Mouse (Mus musculus): ENCODE measurements at regions not wholly inside any gene's neighbourhood (a gene's known extent, or its start where the extent isn't known, plus 50 kb on each side); places are given as distances from the start of the nearest gene placed in this dataset.

GRCm38 (mm10) chr14:76829161-76829510 lies 207.4 kb upstream of the Ccdc122 start:
- DNase-seq (ENCODE audit: extremely low spot score in 1 of 2, low spot score in 1 of 2): no peak

- no peak for DNase-seq (ENCODE audit: extremely low spot score in 1 of 2, low spot score in 1 of 2)
Measured at GRCm38 (mm10) chr14:76828453-76829160, 208.0 kb upstream of the Ccdc122 start.

GRCm38 (mm10) chr14:76824066-76824465 lies 212.5 kb upstream of the Ccdc122 start:
- no peak for DNase-seq (ENCODE audit: extremely low spot score in 1 of 2, low spot score in 1 of 2)

GRCm38 (mm10) chr14:76822766-76823325 lies 213.7 kb upstream of the Ccdc122 start:
- DNase-seq (ENCODE audit: extremely low spot score in 1 of 2, low spot score in 1 of 2): no peak

- DNase-seq (ENCODE audit: extremely low spot score in 1 of 2, low spot score in 1 of 2): no peak
Measured at GRCm38 (mm10) chr14:76821892-76822291, 214.7 kb upstream of the Ccdc122 start.

GRCm38 (mm10) chr14:76821484-76821883 lies 215.1 kb upstream of the Ccdc122 start:
- DNase-seq (ENCODE audit: extremely low spot score in 1 of 2, low spot score in 1 of 2): no peak

GRCm38 (mm10) chr14:76820989-76821388 lies 215.6 kb upstream of the Ccdc122 start:
- DNase-seq (ENCODE audit: extremely low spot score in 1 of 2, low spot score in 1 of 2): no peak

GRCm38 (mm10) chr14:76819690-76820089 lies 216.9 kb upstream of the Ccdc122 start:
- peak; percentile 45 to 62 for DNase-seq (ENCODE audit: extremely low spot score in 1 of 2, low spot score in 1 of 2)

- no peak for DNase-seq (ENCODE audit: extremely low spot score in 1 of 2, low spot score in 1 of 2)
Measured at GRCm38 (mm10) chr14:76818256-76819010, 218.1 kb upstream of the Ccdc122 start.

GRCm38 (mm10) chr14:76817189-76817772 lies 219.3 kb upstream of the Ccdc122 start:
- no peak for DNase-seq (ENCODE audit: extremely low spot score in 1 of 2, low spot score in 1 of 2)

GRCm38 (mm10) chr14:76816666-76817065 lies 219.9 kb upstream of the Ccdc122 start:
- no peak for DNase-seq (ENCODE audit: extremely low spot score in 1 of 2, low spot score in 1 of 2)

GRCm38 (mm10) chr14:76812155-76812875 lies 224.3 kb upstream of the Ccdc122 start:
- no peak for DNase-seq (ENCODE audit: extremely low spot score in 1 of 2, low spot score in 1 of 2)

GRCm38 (mm10) chr14:76810697-76811589 lies 225.6 kb upstream of the Ccdc122 start:
- no peak for DNase-seq (ENCODE audit: extremely low spot score in 1 of 2, low spot score in 1 of 2)

- DNase-seq (ENCODE audit: extremely low spot score in 1 of 2, low spot score in 1 of 2): no peak
Measured at GRCm38 (mm10) chr14:76810041-76810440, 226.5 kb upstream of the Ccdc122 start.

GRCm38 (mm10) chr14:76809411-76809810 lies 227.2 kb upstream of the Ccdc122 start:
- no peak for DNase-seq (ENCODE audit: extremely low spot score in 1 of 2, low spot score in 1 of 2)

GRCm38 (mm10) chr14:76805151-76805785 lies 231.3 kb upstream of the Ccdc122 start:
- no peak for DNase-seq (ENCODE audit: extremely low spot score in 1 of 2, low spot score in 1 of 2)

GRCm38 (mm10) chr14:76804447-76805150 lies 232.0 kb upstream of the Ccdc122 start:
- DNase-seq (ENCODE audit: extremely low spot score in 1 of 2, low spot score in 1 of 2): no peak

GRCm38 (mm10) chr14:76800181-76800580 lies 236.4 kb upstream of the Ccdc122 start:
- no peak for DNase-seq (ENCODE audit: extremely low spot score in 1 of 2, low spot score in 1 of 2)

- no peak for DNase-seq (ENCODE audit: extremely low spot score in 1 of 2, low spot score in 1 of 2)
Measured at GRCm38 (mm10) chr14:76799741-76800140, 236.8 kb upstream of the Ccdc122 start.
